Mouse (Mus musculus): ENCODE data around the gene Dvl1.
A peak's percentile ranks its signal among the peaks of the same experiment; 100 is the strongest.

DNA sequence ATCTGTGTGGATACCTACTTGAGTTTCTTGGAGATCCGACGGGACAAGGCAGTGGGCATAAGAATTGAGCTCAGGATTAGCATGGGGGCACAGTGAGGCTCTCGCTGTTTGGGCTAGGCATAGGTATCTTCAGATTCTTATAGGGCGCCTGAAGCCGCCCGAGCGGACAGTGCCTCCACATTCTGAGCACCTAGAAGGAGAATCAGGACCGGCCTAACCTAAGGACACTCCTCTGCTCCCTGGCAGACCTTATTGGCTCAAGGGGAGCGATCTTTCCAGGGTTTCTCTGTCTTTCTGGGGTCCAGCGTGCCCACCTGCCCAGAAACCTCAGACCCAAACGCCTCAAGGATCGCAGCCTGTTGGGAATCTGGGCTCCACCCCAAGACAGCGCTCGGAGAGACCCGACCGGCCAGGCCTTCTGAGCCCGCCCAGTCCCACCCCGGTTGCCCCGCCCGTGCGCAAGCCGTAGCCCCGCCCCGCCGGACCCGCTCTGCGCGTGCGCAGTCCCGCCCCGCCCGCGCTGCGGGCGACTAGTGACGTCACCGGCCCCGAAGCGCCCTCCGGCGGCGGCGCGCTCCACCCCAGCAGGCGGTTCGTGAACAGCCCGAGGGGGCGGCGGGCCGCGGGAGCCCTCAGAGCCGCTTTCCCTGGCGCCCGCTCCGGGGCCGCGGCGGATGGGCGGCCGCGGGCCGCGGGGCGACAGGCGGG lies at the start of gene Dvl1:
- TF ChIP-seq CTCF (IDR thresholded peaks at IDR 0.05; ENCODE audit: extremely low read depth, insufficient read length, insufficient replicate concordance, low read depth, low read length) (0 out of 2 replicates have a peak, but pooled peaks have one; percentile 28), POLR2A (IDR thresholded peaks at IDR 0.05; ENCODE audit: low read depth, low read length) (no peak)

Data from small intestine, adult 2 months (tissue).